Mouse (Mus musculus): ENCODE measurements around the gene Olfr38. TPM values are rescaled to one million over a fixed set of nuclear protein-coding genes. Genes with fewer than 3 reads are reported as not detected.
A peak's percentile ranks its signal among the peaks of the same experiment; 100 is the strongest.

The Olfr38 gene
- total RNA-seq (2014; fragmentation: Nextera tagmentation) (not detected in 2 replicates), total RNA-seq (2017) (not detected in 2 replicates)

GRCm38 (mm10) chr6:42756104-42756503 lies at the start of gene Olfr38:
Gene Olfr38 (plus strand): TSS chr6:42756404.
- no peak for ATAC-seq (replicated peaks; ENCODE audit: poor library complexity, severe bottlenecking)

GRCm38 (mm10) chr6:42709291-42710211 lies 46.7 kb upstream of the Olfr38 start, which contains the start of gene Tcaf1:
Gene Tcaf1 (minus strand): TSS chr6:42710088.
- ATAC-seq (replicated peaks; ENCODE audit: poor library complexity, severe bottlenecking) = no peak

DNA sequence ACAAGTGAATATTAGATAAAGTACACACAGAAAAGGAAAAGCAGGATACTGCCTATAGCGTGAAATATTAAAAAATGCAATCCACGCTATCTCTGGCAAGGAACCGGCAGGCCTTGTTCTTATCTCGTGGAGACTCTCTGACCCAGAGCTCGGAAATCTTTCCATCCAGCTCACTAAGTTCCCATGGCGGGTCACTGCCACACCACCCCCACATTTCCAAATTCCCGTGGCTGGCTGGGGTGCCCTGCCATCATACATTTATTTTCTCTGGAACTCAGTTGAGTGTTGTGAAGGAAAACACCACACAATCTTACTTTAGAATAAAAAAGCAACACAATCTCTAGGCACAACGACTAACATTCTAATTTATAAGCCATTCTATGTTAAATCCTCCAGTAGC lies 41.5 kb upstream of the Olfr38 start:
- ATAC-seq (replicated peaks; ENCODE audit: poor library complexity, severe bottlenecking) = no peak

GRCm38 (mm10) chr6:42717973-42718372 lies 38.2 kb upstream of the Olfr38 start:
- ATAC-seq (replicated peaks; ENCODE audit: poor library complexity, severe bottlenecking) = no peak

DNA sequence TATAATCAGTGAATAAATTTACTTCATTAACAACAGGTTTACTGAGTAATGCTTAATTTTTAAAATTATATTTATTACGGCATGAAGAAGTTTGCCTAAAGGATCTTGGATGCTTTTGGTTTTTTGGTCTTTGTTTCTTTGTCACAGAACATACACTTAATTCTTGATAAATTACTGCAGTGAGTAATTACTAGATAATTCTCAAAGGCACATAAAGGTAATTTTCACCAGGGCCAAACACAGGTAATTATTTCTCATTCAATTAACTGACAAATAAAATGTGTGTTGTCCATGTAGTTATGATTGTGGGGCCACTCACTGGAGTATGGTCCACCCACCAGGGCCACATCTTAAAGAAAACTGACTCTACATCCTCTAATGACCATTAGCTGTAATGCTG lies 17.1 kb upstream of the Olfr38 start, which contains the start of gene Olfr453:
Olfr453 (plus strand) TSS at position 301 of the 400 bp plus-strand sequence.
- ATAC-seq (replicated peaks; ENCODE audit: poor library complexity, severe bottlenecking) = no peak

DNA sequence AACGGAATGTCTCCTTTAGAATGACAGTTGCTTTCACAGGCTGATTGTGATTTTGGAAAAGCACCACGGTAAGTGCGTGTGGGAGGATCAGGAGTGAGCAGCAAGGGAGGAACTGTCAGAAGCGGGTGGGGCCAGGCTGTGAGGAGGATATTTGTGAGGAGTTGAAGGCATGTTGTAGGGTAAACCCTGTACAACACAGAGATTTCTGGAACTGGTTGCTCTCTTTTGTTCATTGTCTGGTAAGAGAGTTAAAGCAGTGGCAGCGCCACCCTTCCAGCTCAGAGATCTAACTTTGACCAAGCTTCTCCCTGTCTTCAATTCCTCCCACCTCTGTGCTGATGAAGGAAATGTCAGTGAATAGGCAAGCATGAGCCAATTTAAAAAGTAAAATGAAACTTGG lies 13.9 kb upstream of the Olfr38 start:
- ATAC-seq (replicated peaks; ENCODE audit: poor library complexity, severe bottlenecking) = no peak

DNA sequence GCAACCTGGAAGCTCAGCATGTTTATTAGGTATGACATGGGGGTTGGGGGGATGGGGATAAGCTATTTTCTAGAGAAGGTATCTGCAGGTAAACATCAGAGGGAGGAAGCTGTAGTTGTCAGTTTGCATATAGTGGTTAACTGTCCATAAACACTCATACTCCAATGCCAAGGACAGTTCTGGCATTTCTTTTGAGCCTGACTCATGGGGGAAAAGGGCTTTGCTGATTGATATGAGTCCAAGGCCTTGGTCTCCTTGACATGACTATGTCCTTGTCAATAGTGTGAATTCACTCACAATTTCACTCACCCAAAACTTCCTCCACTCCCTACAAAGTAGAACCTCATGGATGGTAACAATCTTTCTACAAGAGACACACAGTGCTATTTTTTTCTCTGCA lies 8.4 kb upstream of the Olfr38 start:
- ATAC-seq (replicated peaks; ENCODE audit: poor library complexity, severe bottlenecking) = no peak

- no peak for ATAC-seq (replicated peaks; ENCODE audit: poor library complexity, severe bottlenecking)
Observed at GRCm38 (mm10) chr6:42777066-42777465, 20.9 kb downstream of the Olfr38 start.

- ATAC-seq (replicated peaks; ENCODE audit: poor library complexity, severe bottlenecking) = no peak
Observed at GRCm38 (mm10) chr6:42784793-42785192, 28.6 kb downstream of the Olfr38 start, which contains the start of gene Olfr452. Gene Olfr452 (plus strand): TSS chr6:42785093.

GRCm38 (mm10) chr6:42790247-42790948 lies 34.2 kb downstream of the Olfr38 start:
- ATAC-seq (replicated peaks; ENCODE audit: poor library complexity, severe bottlenecking) = peak; percentile 33; the same call in 1 of the 2 replicates

- ATAC-seq (replicated peaks; ENCODE audit: poor library complexity, severe bottlenecking) = no peak
Observed at GRCm38 (mm10) chr6:42790949-42791556, 34.8 kb downstream of the Olfr38 start.

DNA sequence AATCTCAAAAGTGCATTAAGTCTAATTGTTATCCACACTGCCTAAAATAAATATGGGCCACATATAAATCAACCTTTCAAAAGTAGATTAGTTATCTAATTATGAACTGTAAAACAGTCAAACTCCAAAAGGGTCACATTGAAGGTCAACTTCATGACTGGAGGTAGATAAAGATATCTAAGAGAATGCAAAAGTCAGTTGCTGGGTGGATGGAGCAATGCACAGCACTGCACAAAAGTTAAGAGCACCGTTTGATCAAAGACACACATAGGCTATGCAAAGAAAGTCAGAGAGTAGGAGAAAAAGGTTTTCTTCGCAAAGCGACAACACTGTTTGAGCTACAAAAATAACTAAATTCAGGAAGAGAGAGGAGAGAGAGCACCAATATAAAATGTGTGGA lies 38.8 kb downstream of the Olfr38 start:
- no peak for ATAC-seq (replicated peaks; ENCODE audit: poor library complexity, severe bottlenecking)

DNA sequence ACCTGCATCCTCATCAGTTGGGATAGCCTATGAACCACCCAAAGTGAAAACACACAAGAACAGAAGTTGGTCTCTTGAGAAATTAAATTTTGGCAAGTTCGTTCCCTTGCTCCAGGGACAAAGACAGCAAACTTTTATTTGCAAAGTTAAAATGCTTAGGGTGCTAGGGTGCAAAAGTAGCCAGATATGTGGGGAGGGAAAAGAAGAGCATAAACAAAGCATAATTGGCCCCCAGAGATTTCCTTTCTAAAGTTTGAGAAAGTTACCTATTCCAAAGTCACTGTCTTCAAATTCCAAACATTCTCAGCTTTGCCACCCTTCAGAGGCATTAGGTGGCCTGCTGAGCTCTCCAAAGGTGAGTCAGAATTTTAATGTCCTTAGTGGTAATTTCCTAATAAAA lies 55.4 kb downstream of the Olfr38 start, which contains the start of gene Olfr450:
Olfr450 (plus strand) TSS at position 301 of the 400 bp plus-strand sequence.
- ATAC-seq (replicated peaks; ENCODE audit: poor library complexity, severe bottlenecking) = no peak

Other genes with a start within 250 kb of the Olfr38 start
- gene Olfr455, start 208.8 kb upstream of the Olfr38 start, total RNA-seq (2014; fragmentation: Nextera tagmentation) = not detected in 2 replicates
- gene Olfr455, start 208.8 kb upstream of the Olfr38 start, total RNA-seq (2017) = not detected in 2 replicates
- gene Tcaf3, start 158.7 kb upstream of the Olfr38 start, total RNA-seq (2014; fragmentation: Nextera tagmentation) = not detected in 2 replicates
- gene Tcaf3, start 158.7 kb upstream of the Olfr38 start, total RNA-seq (2017) = not detected in 2 replicates
- not detected in 2 replicates for gene Tcaf2, start 111.2 kb upstream of the Olfr38 start, total RNA-seq (2014; fragmentation: Nextera tagmentation)
- 0.22 TPM in 1 of 2 replicates, not detected in the other for gene Tcaf2, start 111.2 kb upstream of the Olfr38 start, total RNA-seq (2017)
- gene Tcaf1, start 46.3 kb upstream of the Olfr38 start, total RNA-seq (2014; fragmentation: Nextera tagmentation) = 0.47 TPM in 1 of 2 replicates, not detected in the other
- gene Tcaf1, start 46.3 kb upstream of the Olfr38 start, total RNA-seq (2017) = 0.13 and 0.46 TPM in 2 replicates
- not detected in 2 replicates for gene Olfr453, start 17.0 kb upstream of the Olfr38 start, total RNA-seq (2014; fragmentation: Nextera tagmentation)
- gene Olfr453, start 17.0 kb upstream of the Olfr38 start, total RNA-seq (2017) = not detected in 2 replicates
- not detected in 2 replicates for gene Olfr452, start 28.7 kb downstream of the Olfr38 start, total RNA-seq (2014; fragmentation: Nextera tagmentation)
- not detected in 2 replicates for gene Olfr452, start 28.7 kb downstream of the Olfr38 start, total RNA-seq (2017)
- not detected in 2 replicates for gene Olfr450, start 55.5 kb downstream of the Olfr38 start, total RNA-seq (2014; fragmentation: Nextera tagmentation)
- gene Olfr450, start 55.5 kb downstream of the Olfr38 start, total RNA-seq (2017) = not detected in 2 replicates
- not detected in 2 replicates for gene Olfr449, start 78.0 kb downstream of the Olfr38 start, total RNA-seq (2014; fragmentation: Nextera tagmentation)
- not detected in 2 replicates for gene Olfr449, start 78.0 kb downstream of the Olfr38 start, total RNA-seq (2017)
- gene Olfr448, start 134.0 kb downstream of the Olfr38 start, total RNA-seq (2014; fragmentation: Nextera tagmentation) = not detected in 2 replicates
- gene Olfr448, start 134.0 kb downstream of the Olfr38 start, total RNA-seq (2017) = not detected in 2 replicates
- not detected in 2 replicates for gene Olfr447, start 152.5 kb downstream of the Olfr38 start, total RNA-seq (2014; fragmentation: Nextera tagmentation)
- not detected in 2 replicates for gene Olfr447, start 152.5 kb downstream of the Olfr38 start, total RNA-seq (2017)
- not detected in 2 replicates for gene Olfr446, start 165.0 kb downstream of the Olfr38 start, total RNA-seq (2014; fragmentation: Nextera tagmentation)
- gene Olfr446, start 165.0 kb downstream of the Olfr38 start, total RNA-seq (2017) = not detected in 2 replicates
- gene Olfr444, start 192.7 kb downstream of the Olfr38 start, total RNA-seq (2014; fragmentation: Nextera tagmentation) = not detected in 2 replicates
- gene Olfr444, start 192.7 kb downstream of the Olfr38 start, total RNA-seq (2017) = not detected in 2 replicates

Measured in granulocyte monocyte progenitor cell, adult 5-6 weeks (primary cell).